Mouse (Mus musculus) left cerebral cortex, adult 11 months (tissue): Measurements from ENCODE around the gene Ctbs.
A peak's percentile ranks its signal among the peaks of the same experiment; 100 is the strongest.

Experiments
- DNase-seq: peaks from one replicate; pipeline ENCODE4 v3.0.0; 2022; ENCODE audit warnings: low spot score

Ctbs gene

GRCm38 (mm10) chr3:146433681-146434350, 15.8 kb upstream of the Ctbs start:
- DNase-seq, result no peak

GRCm38 (mm10) chr3:146434686-146435085, 14.9 kb upstream of the Ctbs start:
- no peak for DNase-seq

- no peak for DNase-seq
Observed at GRCm38 (mm10) chr3:146435533-146435932, 14.1 kb upstream of the Ctbs start.

- DNase-seq, result no peak
Observed at GRCm38 (mm10) chr3:146436114-146436513, 13.5 kb upstream of the Ctbs start.

GRCm38 (mm10) chr3:146440011-146440410, 9.6 kb upstream of the Ctbs start:
- no peak for DNase-seq

- DNase-seq, result no peak
Observed at GRCm38 (mm10) chr3:146440422-146440821, 9.2 kb upstream of the Ctbs start.

- no peak for DNase-seq
Observed at GRCm38 (mm10) chr3:146442484-146442883, 7.1 kb upstream of the Ctbs start.

- DNase-seq, result no peak
Observed at GRCm38 (mm10) chr3:146442936-146443335, 6.7 kb upstream of the Ctbs start.

GRCm38 (mm10) chr3:146443380-146443779, 6.2 kb upstream of the Ctbs start:
- no peak for DNase-seq

- DNase-seq, result no peak
Observed at GRCm38 (mm10) chr3:146444880-146445279, 4.7 kb upstream of the Ctbs start.

GRCm38 (mm10) chr3:146447156-146447555, 2.4 kb upstream of the Ctbs start:
- DNase-seq, result no peak

GRCm38 (mm10) chr3:146447598-146447997, 2.0 kb upstream of the Ctbs start:
- DNase-seq, result no peak

GRCm38 (mm10) chr3:146448372-146448771, 1.2 kb upstream of the Ctbs start:
- DNase-seq, result no peak

- no peak for DNase-seq
Observed at GRCm38 (mm10) chr3:146448969-146449368, 626 bp upstream of the Ctbs start.

- DNase-seq, result peak; percentile 86
Observed at GRCm38 (mm10) chr3:146450371-146450841, 811 bp downstream of the Ctbs start.

- no peak for DNase-seq
Observed at GRCm38 (mm10) chr3:146451375-146451774, 1.8 kb downstream of the Ctbs start.

- DNase-seq, result no peak
Observed at GRCm38 (mm10) chr3:146462939-146463338, 13.3 kb downstream of the Ctbs start.

GRCm38 (mm10) chr3:146469226-146469625, 19.6 kb downstream of the Ctbs start:
- DNase-seq, result no peak

GRCm38 (mm10) chr3:146472657-146473056, 23.1 kb downstream of the Ctbs start:
- DNase-seq, result no peak

GRCm38 (mm10) chr3:146473741-146474140, 24.1 kb downstream of the Ctbs start:
- DNase-seq, result no peak

- DNase-seq, result no peak
Observed at GRCm38 (mm10) chr3:146474428-146474827, 24.8 kb downstream of the Ctbs start.

- no peak for DNase-seq
Observed at GRCm38 (mm10) chr3:146482044-146482443, 32.4 kb downstream of the Ctbs start.

GRCm38 (mm10) chr3:146486464-146486863, 36.9 kb downstream of the Ctbs start:
- DNase-seq, result no peak

GRCm38 (mm10) chr3:146494941-146495340, 45.3 kb downstream of the Ctbs start:
- DNase-seq, result no peak
